Mouse (Mus musculus): ENCODE measurements around the gene Gm15557.

GRCm38 (mm10) chr2:155943463-155943862, 2.9 kb downstream of the Gm15557 start:
- no peak for TF ChIP-seq CTCF (IDR thresholded peaks at IDR 0.05; ENCODE audit: insufficient read depth, low read length)
- no peak for TF ChIP-seq POLR2A (IDR thresholded peaks at IDR 0.05; ENCODE audit: borderline replicate concordance, extremely low read depth, low read depth, low read length)
